Mouse (Mus musculus) urinary bladder, postnatal 25 days (tissue): ENCODE data around the gene Ttll9.

ENCODE experiments used
- DNase-seq: peaks from one replicate; pipeline ENCODE4 v3.0.0; 2022; ENCODE audit warnings: low spot score

Ttll9 gene

DNA sequence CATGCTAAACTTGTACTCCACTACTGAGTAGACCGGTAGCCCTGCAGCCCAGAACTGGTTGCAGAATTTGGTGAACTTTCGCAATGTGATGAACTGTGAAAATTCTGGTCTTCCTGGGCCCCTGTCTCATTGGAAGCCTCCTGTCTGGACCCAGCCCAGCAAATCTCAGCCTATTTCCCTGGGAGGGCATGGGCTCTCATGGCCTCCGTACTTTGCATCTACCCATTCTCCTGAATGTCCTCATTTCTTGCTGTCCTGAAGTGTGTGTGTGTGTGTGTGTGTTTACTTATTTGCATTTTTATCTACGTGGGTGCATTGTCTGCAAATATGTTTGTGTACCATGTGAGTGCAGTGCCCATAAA is 87.7 kb downstream of the Ttll9 start:
- no peak for DNase-seq

DNA sequence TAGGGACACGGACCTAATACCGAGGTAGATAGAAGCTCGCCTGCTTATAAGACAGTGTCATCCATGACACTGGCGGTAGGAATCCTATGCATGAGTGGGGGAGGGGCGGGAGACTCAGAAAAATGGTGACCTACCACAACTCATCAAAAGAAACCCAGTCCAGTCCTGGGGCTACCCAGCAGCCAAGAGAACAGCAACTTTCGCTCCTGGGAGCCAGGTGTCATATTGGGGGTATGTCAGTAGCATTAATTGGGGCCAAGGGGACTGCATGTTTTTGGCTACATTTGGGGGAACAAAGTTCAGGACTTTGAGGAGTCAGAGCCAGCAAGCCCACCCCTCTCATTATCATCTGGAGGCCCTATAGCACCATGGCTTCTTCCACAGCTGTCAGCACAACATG is 88.8 kb downstream of the Ttll9 start:
- no peak for DNase-seq

DNA sequence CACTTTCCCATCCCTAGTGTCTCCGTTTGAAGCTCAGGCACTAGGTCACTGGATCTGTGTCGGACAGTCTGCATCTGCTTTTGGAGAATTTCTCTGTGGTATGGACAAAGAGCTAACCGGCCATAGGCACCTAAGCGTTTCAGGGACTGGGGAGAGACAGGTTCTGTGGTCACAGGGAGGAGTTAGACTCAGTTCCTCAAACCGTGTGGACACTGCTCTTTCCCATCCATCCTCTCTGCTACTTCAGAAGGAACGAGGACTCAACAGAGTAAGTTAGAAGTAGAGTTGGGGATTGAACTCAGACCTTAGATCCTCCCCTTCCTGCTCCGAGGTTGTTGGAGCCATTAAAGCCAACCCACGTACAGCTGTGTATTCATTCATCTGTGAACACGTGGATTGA is 89.3 kb downstream of the Ttll9 start:
- DNase-seq: no peak

DNA sequence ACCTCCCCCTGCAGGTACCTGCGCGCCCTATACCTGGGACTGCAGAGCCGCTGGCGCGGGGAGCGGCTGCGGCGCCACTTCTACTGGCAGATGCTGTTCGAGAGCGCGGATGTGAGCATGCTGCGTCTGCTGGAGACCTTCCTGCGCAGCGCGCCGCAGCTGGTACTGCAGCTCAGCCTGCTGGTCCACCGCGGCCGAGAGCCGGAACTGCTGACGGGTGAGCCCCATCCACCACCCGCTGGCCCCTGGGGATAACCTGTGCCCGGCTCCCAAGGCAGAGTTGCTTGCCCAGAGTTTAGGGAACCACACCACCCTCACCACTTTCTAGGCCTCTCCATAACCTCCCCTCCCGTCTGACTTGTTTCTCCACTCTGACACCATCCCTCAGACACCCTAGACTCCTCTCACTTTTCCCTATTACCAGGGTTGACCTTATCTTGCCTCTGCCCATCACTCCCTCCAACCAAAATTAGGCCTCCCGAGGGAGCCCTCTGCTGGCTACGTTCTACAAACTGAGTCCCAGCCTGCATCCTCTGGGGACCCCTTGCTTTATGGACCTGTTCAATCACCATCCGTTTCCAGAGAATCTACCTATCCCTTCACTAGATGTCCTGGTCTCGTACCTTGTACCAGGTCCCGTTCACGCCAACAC is 90.5 kb downstream of the Ttll9 start:
- DNase-seq: no peak

DNA sequence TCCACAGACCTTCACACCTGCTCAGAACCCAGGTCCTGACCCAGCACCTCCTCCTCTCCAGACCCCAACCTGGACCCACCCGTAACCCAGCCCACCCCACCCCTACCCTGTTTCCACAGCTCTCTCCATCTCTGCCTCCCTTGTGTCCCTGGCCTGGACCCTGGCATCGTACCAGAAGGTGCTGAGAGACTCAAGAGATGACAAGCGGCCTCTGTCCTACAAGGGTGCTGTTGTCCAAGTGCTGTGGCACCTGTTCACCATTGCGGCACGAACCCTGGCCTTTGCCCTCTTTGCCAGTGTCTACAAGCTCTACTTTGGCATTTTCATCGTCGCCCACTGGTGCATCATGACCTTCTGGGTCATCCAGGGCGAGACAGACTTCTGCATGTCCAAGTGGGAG is 91.6 kb downstream of the Ttll9 start:
- no peak for DNase-seq

DNA sequence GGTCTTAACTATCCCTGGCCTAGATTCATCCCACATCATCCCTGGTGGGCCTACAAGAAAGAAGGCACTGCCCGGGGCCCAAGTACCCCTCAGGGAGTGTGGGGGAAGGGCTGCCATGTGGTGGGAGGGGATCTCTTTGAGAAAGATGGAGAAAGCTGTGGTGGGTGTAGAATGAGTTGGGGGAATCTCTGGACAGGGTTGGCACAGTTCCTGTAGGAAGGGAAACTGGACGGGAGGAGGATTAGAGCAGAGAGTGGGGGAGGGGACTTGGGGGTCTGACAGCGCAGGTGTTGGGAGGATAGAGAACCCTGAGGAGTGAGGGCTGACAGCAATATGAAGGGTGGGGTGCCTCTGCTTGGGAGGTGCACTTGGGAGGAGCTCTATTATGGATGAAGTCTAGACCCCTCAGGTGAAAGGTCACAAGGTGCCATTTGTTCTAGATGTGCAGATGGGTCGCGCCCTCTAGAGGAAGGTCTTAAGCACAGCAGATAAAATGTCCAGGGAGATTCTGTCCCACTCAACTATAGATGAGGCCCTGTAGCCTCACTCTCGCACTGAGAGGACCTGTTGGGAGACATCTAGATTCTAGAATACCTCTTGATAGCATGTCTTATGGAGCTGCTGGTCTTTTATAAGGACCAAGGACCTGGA is 93.1 kb downstream of the Ttll9 start:
- no peak for DNase-seq
